Mouse (Mus musculus) heart, embryonic 11.5 days (tissue): Measurements from ENCODE around the gene Gmeb2. TPM values are rescaled to one million over a fixed set of nuclear protein-coding genes. Genes with fewer than 3 reads are reported as not detected.

Source experiments
- ATAC-seq: fragments of 200-750 bp; cut with Nextera tagmentation; replicated peaks from 2 replicates; pipeline ENCODE4 v1.8.0; 2017; ENCODE audit warnings: moderate library complexity; ENCODE audit not compliant: insufficient number of reproducible peaks, low FRiP score, low TSS enrichment
- H3K27ac ChIP-seq: fragments of 300-500 bp; sonication (generic); 2 replicates; pipeline ENCODE4 v1.5.1; 2014; ENCODE audit warnings: mild to moderate bottlenecking, low read depth, low read length
- H3K27me3 ChIP-seq: fragments of 300-500 bp; sonication (generic); 2 replicates; pipeline ENCODE4 v1.6.1; 2014; ENCODE audit warnings: mild to moderate bottlenecking, low read length, mixed read lengths; ENCODE audit not compliant: control insufficient read depth, insufficient read depth
- H3K36me3 ChIP-seq: fragments of 300-500 bp; sonication (generic); 2 replicates; pipeline ENCODE4 v1.6.1; 2014; ENCODE audit warnings: mild to moderate bottlenecking, low read length, moderate library complexity, mixed read lengths; ENCODE audit not compliant: control insufficient read depth, insufficient read depth
- H3K4me1 ChIP-seq: fragments of 300-500 bp; sonication (generic); 2 replicates; pipeline ENCODE4 v1.6.1; 2014; ENCODE audit warnings: low read length; ENCODE audit not compliant: control insufficient read depth, insufficient read depth
- H3K4me2 ChIP-seq: fragments of 300-500 bp; sonication (generic); 2 replicates; pipeline ENCODE4 v1.6.1; 2014; ENCODE audit warnings: mild to moderate bottlenecking, moderate library complexity
- H3K4me3 ChIP-seq: fragments of 300-500 bp; sonication (generic); 2 replicates; pipeline ENCODE4 v1.5.1; 2014; ENCODE audit warnings: low read depth, low read length
- H3K9ac ChIP-seq: fragments of 300-500 bp; sonication (generic); 2 replicates; pipeline ENCODE4 v1.6.1; 2014; ENCODE audit warnings: mild to moderate bottlenecking, low read depth, low read length, moderate library complexity
- H3K9me3 ChIP-seq: fragments of 300-500 bp; sonication (generic); replicated peaks from 2 replicates; pipeline ENCODE4 v1.6.1; 2016; ENCODE audit warnings: low read length; ENCODE audit not compliant: control insufficient read depth
- WGBS: fragments of 180-500 bp; shearing (Covaris S2); extraction: QIAGEN DNeasy Blood & Tissue Kit; methylation state at CpG from one replicate; pipeline ENCODE4 v1.1.7; 2014; ENCODE audit not compliant: insufficient replicate concordance; 5-methylcytosine and 5-hydroxymethylcytosine counted together
- polyA plus RNA-seq: library from polyadenylated mRNA; unstranded; fragments of >200 nt; fragmentation: Nextera tagmentation; extraction: Ambion mirVana; gene quantifications from 2 replicates; pipeline ENCODE4 v1.2.1, GENCODE M21; 2014

The Gmeb2 gene
- polyA plus RNA-seq, 1 experiment from 2014 or later, result 9.1 TPM

- Histone ChIP-seq H3K4me1 (peaks cover 9% of the 10 kb centered on the region; the same call in 1 of the 2 replicates), H3K36me3 (0 out of 2 replicates have a peak, but pooled peaks cover 2% of the 10 kb centered on the region), H3K27me3 (no peaks in the 10 kb centered on the region), H3K4me2 (peak overlapping the region; percentile 75), H3K27ac (peak overlapping the region; percentile 96), H3K9ac (peak overlapping the region; percentile 89), H3K4me3 (peak overlapping the region; percentile 70), H3K9me3 (no peaks in the 10 kb centered on the region)
- ATAC-seq, result peak; percentile 86
- WGBS, result 1% methylated on average over 38 of the region's 71 CpGs
Observed at GRCm38 (mm10) chr2:181287338-181287957, 387 bp downstream of the Gmeb2 start.

GRCm38 (mm10) chr2:181286629-181287337, 1.1 kb downstream of the Gmeb2 start:
- no peaks in the 10 kb centered on the region for H3K27me3 ChIP-seq
- no peaks in the 10 kb centered on the region for H3K9me3 ChIP-seq
- H3K4me3 ChIP-seq, result peak overlapping the region; percentile 70
- H3K27ac ChIP-seq, result peak overlapping the region; percentile 96
- ATAC-seq, result no peak
- 0 out of 2 replicates have a peak, but pooled peaks cover 2% of the 10 kb centered on the region for H3K36me3 ChIP-seq
- 55% methylated on average over 6 of the region's 6 CpGs for WGBS
- peaks cover 9% of the 10 kb centered on the region; the same call in 1 of the 2 replicates for H3K4me1 ChIP-seq
- H3K9ac ChIP-seq, result peak overlapping the region; percentile 89
- peak overlapping the region; percentile 75 for H3K4me2 ChIP-seq

GRCm38 (mm10) chr2:181279968-181280367, 7.9 kb downstream of the Gmeb2 start:
- H3K4me1 ChIP-seq, result no peaks in the 10 kb centered on the region
- no peaks in the 10 kb centered on the region for H3K27me3 ChIP-seq
- ATAC-seq, result no peak
- H3K27ac ChIP-seq, result no peak overlapping the region
- WGBS, result 82% methylated on average over 1 of the region's 1 CpGs
- H3K9ac ChIP-seq, result no peak overlapping the region
- no peak overlapping the region for H3K4me3 ChIP-seq
- no peaks in the 10 kb centered on the region for H3K9me3 ChIP-seq
- H3K4me2 ChIP-seq, result no peak overlapping the region
- H3K36me3 ChIP-seq, result 0 out of 2 replicates have a peak, but pooled peaks cover 9% of the 10 kb centered on the region

- Histone ChIP-seq H3K9ac (no peak overlapping the region), H3K9me3 (no peaks in the 10 kb centered on the region), H3K27ac (no peak overlapping the region), H3K27me3 (no peaks in the 10 kb centered on the region), H3K4me2 (no peak overlapping the region), H3K36me3 (0 out of 2 replicates have a peak, but pooled peaks cover 14% of the 10 kb centered on the region), H3K4me1 (no peaks in the 10 kb centered on the region), H3K4me3 (no peak overlapping the region)
- ATAC-seq, result no peak
- 75% methylated on average over 3 of the region's 3 CpGs for WGBS
Observed at GRCm38 (mm10) chr2:181277866-181278265, 10.0 kb downstream of the Gmeb2 start.

- ATAC-seq, result no peak
- 0 out of 2 replicates have a peak, but pooled peaks cover 14% of the 10 kb centered on the region for H3K36me3 ChIP-seq
- no peaks in the 10 kb centered on the region for H3K4me1 ChIP-seq
- H3K27me3 ChIP-seq, result no peaks in the 10 kb centered on the region
- no peak overlapping the region for H3K9ac ChIP-seq
- 67% methylated on average over 1 of the region's 1 CpGs for WGBS
- no peak overlapping the region for H3K4me2 ChIP-seq
- no peaks in the 10 kb centered on the region for H3K9me3 ChIP-seq
- H3K27ac ChIP-seq, result no peak overlapping the region
- no peak overlapping the region for H3K4me3 ChIP-seq
Observed at GRCm38 (mm10) chr2:181276766-181277165, 11.1 kb downstream of the Gmeb2 start.

GRCm38 (mm10) chr2:181274639-181275038, 13.2 kb downstream of the Gmeb2 start:
- Histone ChIP-seq H3K27me3 (no peaks in the 10 kb centered on the region), H3K9ac (no peak overlapping the region), H3K9me3 (no peaks in the 10 kb centered on the region), H3K4me3 (no peak overlapping the region), H3K4me2 (no peak overlapping the region), H3K27ac (no peak overlapping the region), H3K36me3 (peaks cover 17% of the 10 kb centered on the region; the same call in 1 of the 2 replicates), H3K4me1 (no peaks in the 10 kb centered on the region)
- no peak for ATAC-seq
- 89% methylated on average over 4 of the region's 4 CpGs for WGBS

GRCm38 (mm10) chr2:181273829-181274228, 14.0 kb downstream of the Gmeb2 start:
- Histone ChIP-seq H3K9me3 (no peaks in the 10 kb centered on the region), H3K4me2 (no peak overlapping the region), H3K9ac (no peak overlapping the region), H3K36me3 (peaks cover 17% of the 10 kb centered on the region; the same call in 1 of the 2 replicates), H3K27ac (no peak overlapping the region), H3K4me3 (no peak overlapping the region), H3K27me3 (no peaks in the 10 kb centered on the region), H3K4me1 (no peaks in the 10 kb centered on the region)
- 89% methylated on average over 2 of the region's 2 CpGs for WGBS
- no peak for ATAC-seq

GRCm38 (mm10) chr2:181272092-181272491, 15.7 kb downstream of the Gmeb2 start:
- no peaks in the 10 kb centered on the region for H3K27me3 ChIP-seq
- H3K36me3 ChIP-seq, result peaks cover 12% of the 10 kb centered on the region
- WGBS, result 95% methylated on average over 2 of the region's 2 CpGs
- H3K27ac ChIP-seq, result no peak overlapping the region
- no peaks in the 10 kb centered on the region for H3K4me1 ChIP-seq
- no peaks in the 10 kb centered on the region for H3K9me3 ChIP-seq
- H3K9ac ChIP-seq, result no peak overlapping the region
- ATAC-seq, result no peak
- H3K4me3 ChIP-seq, result no peak overlapping the region
- no peak overlapping the region for H3K4me2 ChIP-seq
